Mouse (Mus musculus) C2C12 (cell line): Measurements from ENCODE around the gene Abca8b.

Experiments used
- CEBPB ChIP-seq: IDR thresholded peaks from one replicate; pipeline ENCODE4 v1.6.1; 2011; ENCODE audit warnings: low read depth, mild to moderate bottlenecking, control low read depth, moderate library complexity
- CTCF ChIP-seq: IDR thresholded peaks from one replicate; pipeline ENCODE4 v1.5.1; 2011; ENCODE audit not compliant: control insufficient read depth, insufficient read depth, insufficient read length
- FOSL1 ChIP-seq: IDR thresholded peaks from one replicate; pipeline ENCODE4 v1.8.0; 2011; ENCODE audit warnings: mild to moderate bottlenecking, low read length; ENCODE audit not compliant: poor library complexity, insufficient read depth, severe bottlenecking
- MAX ChIP-seq: IDR thresholded peaks from one replicate; pipeline ENCODE4 v1.6.1; 2011; ENCODE audit warnings: mild to moderate bottlenecking, control low read depth
- MYOD1 ChIP-seq: IDR thresholded peaks from one replicate; pipeline ENCODE4 v1.6.1; 2011; ENCODE audit warnings: low read depth; ENCODE audit not compliant: control insufficient read depth, insufficient read length
- MYOG ChIP-seq: IDR thresholded peaks from one replicate; pipeline ENCODE4 v1.6.1; 2011; ENCODE audit not compliant: control insufficient read depth, insufficient read length; ENCODE audit errors: extremely low read depth
- USF1 ChIP-seq: IDR thresholded peaks from one replicate; pipeline ENCODE4 v1.6.1; 2011; ENCODE audit warnings: low read depth, mild to moderate bottlenecking, control low read depth, moderate library complexity

DNA sequence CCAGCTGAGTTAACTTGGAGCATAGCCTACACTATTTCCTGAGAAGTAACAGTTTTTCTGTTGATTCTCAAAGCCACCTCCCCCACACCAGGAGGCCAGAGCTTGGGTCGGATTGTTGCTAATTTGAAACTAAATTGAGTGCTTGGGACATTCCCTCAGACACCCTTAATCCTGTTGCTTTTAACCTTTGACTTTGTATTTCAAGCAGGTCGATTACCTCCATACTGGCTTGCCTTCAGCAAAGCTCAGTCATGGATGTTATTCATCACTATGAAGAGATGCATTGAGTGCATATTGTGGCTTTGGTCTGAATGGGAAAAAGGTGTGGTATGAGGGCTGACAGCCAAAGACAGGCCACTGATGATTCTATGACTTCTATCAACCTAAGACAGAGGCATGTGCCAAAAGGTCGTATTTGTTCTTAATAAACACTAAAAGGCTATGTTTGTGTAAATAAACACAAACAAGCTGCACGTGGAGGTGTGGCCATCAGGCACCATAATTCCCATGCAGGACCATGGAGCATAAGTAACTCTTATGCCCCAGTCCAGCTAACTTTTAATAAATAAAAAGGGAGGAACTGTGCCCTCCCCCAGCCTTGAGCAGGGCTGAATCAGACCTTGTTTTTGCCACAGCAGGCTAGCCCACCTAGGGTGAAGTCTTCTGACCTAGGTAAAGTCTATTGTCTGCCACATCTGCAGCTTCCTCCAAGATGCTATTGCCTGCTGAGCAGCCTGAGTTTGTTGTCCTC, 95.0 kb downstream of the Abca8b start:
- TF ChIP-seq USF1, result no peak
- no peak for TF ChIP-seq CTCF
- TF ChIP-seq MYOD1, result no peak
- no peak for TF ChIP-seq MYOG
- no peak for TF ChIP-seq FOSL1
- TF ChIP-seq MAX, result no peak
- TF ChIP-seq CEBPB, result no peak
